Mouse (Mus musculus): ENCODE measurements at regions not wholly inside any gene's neighbourhood (a gene's known extent, or its start where the extent isn't known, plus 50 kb on each side); places are given as distances from the start of the nearest gene placed in this dataset.

DNA sequence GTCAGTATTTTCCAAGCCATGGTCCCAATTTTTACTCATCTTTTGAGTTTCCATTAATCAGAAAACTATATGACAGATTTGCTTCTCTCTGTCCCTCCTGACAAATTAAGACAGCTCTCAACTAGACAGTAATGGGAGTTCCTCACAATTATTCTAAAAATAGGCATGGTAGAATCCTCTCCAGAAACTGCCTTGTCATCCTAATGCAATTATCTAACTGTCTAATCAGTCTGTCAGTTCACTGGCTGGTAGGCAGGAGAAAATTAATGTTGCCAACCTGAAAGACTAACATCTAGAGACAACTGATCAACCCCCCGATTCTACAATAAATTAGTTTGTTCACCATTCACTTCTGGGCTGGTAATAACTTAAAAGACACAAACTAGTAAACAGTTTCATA lies 1399.7 kb downstream of the Cdh8 start (continued):
- TF ChIP-seq KAT2A (conservative IDR thresholded peaks at IDR 0.05; ENCODE audit: low read depth, low read length): no peak

All from MEL (cell line).